Mouse (Mus musculus): Measurements from ENCODE around the gene Gm3476.
"Not testable (repeated sequence)": the region's sequence is repeated elsewhere in the genome, so short reads cannot be mapped to it uniquely, and the experiment has no call there.

Gene Gm3476

GRCm38 (mm10) chr14:6125707-6126106 is at the start of gene Gm3476:
Gene Gm3476, minus strand, starts transcription at chr14:6125807.
- CTCF ChIA-PET, result not testable (repeated sequence)

DNA sequence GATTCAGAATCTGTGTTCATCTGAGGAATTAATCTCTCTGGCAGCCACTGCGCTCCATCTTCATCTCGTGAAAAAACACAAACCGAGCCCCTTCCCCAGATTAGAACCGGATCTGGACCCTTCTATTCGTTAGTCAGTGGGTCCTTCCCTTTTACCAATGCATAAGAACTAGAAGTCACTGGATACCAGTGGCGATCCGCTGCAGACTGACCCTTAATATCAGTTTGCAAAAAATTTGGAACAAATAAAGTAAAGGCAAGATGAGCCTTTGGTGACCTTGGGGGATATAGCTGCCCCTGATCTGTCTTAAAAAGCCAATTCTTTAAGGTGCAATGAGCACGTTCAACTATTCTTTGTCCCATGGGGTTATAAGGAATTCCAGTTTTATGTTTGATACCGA is 37.9 kb upstream of the Gm3476 start:
- CTCF ChIA-PET, result not testable (repeated sequence)

DNA sequence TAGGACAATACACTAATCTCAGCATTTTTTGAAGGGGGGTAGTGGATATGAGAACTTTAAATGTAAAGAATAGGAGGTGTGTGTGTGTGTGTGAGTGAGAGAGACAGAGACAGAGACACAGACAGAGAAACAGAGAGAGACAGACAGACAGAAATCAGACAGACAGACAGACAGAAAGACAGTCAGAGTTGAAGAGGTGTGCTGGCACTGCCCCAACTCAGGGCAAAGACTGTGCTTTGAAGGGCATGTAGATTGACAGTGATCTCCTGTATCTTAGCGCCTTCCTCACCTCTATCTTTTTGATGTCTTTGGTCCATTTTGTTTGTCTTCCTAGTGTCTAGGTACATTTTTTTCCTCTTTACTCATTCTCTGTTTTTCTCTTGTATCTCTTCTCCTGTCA is 35.5 kb upstream of the Gm3476 start:
- CTCF ChIA-PET, result not testable (repeated sequence)

- CTCF ChIA-PET, result not testable (repeated sequence)
These were observed 17.2 kb downstream of the Gm3476 start, which contains the start of gene Gm3468 for GRCm38 (mm10) chr14:6108272-6108925. Gene Gm3468, minus strand, starts transcription at chr14:6108665.

GRCm38 (mm10) chr14:6107500-6107899 is 18.1 kb downstream of the Gm3476 start:
- CTCF ChIA-PET, result not testable (repeated sequence)

DNA sequence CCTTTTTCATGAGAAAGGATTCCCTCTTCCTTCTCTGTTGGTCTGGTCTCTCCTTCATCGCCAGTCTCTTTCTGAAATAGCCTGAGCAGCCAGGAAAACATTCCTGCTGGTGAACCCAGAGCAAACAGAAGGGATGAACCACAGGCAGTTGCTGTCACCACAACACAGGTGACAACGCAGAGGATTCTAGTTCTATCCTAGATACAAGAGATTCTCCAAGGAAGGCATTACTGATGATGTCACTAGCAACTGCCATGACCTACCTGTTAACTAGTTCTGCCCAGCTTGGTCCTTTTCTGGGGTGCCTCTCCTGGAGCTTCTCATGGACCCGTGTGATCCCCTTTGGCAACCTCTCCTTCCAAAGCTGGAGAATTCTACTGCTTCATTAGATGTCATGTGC is 31.8 kb downstream of the Gm3476 start, which contains the start of gene Gm8206:
Gene Gm8206 (minus strand): TSS at position 101 of the 400 bp plus-strand sequence.
- CTCF ChIA-PET, result not testable (repeated sequence)

DNA sequence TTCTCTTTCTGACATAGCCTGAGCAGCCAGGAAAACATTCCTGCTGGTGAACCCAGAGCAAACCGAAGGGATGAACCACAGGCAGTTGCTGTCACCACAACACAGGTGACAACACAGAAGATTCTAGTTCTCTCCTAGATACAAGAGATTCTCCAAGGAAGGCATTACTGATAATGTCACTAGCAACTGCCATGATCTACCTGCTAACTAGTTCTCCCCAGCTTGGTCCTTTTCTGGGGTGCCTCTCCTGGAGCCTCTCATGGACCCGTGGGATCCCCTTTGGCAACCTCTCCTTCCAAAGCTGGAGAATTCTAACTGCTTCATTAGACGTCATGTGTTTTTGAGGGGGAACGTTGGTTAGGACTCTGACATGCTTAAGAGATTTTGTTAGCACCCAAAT is 67.4 kb downstream of the Gm3476 start, which contains the start of gene Gm6337:
Gene Gm6337 (minus strand): TSS at position 101 of the 400 bp plus-strand sequence.
- CTCF ChIA-PET, result not testable (repeated sequence)
